Mouse (Mus musculus) stomach, postnatal 0 days (tissue): ENCODE data around the gene Cldn14.

Experiments used
- CTCF ChIP-seq: IDR thresholded peaks from 2 replicates; pipeline ENCODE4 v1.5.1; 2016; ENCODE audit warnings: antibody characterized with exemption, low read depth, mild to moderate bottlenecking, moderate library complexity
- EP300 ChIP-seq: optimal IDR thresholded peaks from 2 replicates; pipeline ENCODE3; 2016; ENCODE audit warnings: antibody characterized with exemption

DNA sequence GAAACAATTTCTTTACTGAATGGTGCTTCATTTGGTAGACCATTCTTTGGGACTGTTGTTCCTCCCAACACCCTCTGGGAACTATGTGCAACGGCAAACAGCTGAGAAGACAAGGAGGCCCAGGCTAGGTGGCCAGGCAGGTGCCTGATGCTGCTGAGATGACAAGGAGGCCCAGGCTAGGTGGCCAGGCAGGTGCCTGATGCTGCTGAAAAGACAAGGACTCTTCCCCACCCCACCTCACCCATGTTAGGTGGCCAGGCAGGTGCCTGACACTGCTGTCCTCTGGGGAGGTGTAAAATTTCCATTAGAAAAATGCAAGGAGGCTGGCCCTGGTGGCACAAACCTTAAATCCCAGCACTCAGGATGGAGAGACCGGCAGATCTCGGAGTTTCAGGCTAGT lies 2.0 kb upstream of the Cldn14 start:
- TF ChIP-seq CTCF (no peak), EP300 (no peak)
